25 mouse cellular contexts compared by ENCODE assay signal in the genomic region with DNA sequence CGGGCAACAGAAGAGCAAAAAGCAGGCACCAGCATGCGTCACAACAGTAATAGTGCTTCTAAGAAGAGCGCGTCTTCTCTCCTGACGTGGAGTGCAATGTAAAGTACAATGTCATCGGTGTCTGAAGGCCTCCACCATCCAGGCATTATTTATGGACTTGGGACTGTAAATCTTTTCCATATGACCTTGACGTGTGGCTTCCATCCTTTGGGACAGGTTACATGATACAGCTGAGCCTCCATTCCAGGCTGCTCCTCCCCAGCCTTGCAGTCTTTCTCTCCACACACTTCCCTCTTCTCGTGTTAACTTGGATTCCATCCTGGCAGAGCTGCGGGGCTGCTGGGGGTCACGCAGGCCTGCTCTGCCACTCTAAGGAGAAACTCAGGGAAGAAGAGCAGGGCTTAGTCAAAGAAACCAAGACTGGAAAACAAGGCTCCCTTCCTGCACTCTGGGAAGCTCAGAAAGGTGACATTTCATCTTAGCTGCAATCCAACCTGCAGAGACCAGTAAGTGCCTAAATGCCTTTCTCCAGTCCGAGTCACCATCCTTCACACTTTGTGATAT.
DNase-seq lines count a peak whose midpoint lies in the region; ATAC-seq lines count a peak whose summit lies in the region.
"Had no signal": no experiment of that assay in that cellular context is flagged by ENCODE, and none has a peak within 500 bp of the region (broad histone marks: within the 10 kb centered on the region; RNA-seq: fewer than 3 reads in every experiment).

No protein-coding gene starts in this region.

- H3K27me3 ChIP-seq in neural tube, embryonic 15.5 days (replicated peaks) = no peaks in the 10 kb centered on the region
- no peaks in the 10 kb centered on the region for H3K27me3 ChIP-seq in embryonic facial prominence, embryonic 14.5 days (replicated peaks; ENCODE audit: control insufficient read depth, insufficient read depth, low read length)
- H3K27me3 ChIP-seq: forebrain, embryonic 13.5 days; hindbrain, embryonic 13.5 days; intestine, embryonic 15.5 days had no signal

- H3K9me3 ChIP-seq in neural tube, embryonic 15.5 days (replicated peaks) = no peaks in the 10 kb centered on the region
- no peaks in the 10 kb centered on the region for H3K9me3 ChIP-seq in embryonic facial prominence, embryonic 14.5 days (ENCODE audit: control insufficient read depth, low read length)
- H3K9me3 ChIP-seq: forebrain, embryonic 13.5 days; hindbrain, embryonic 10.5 days; hindbrain, embryonic 13.5 days; intestine, embryonic 15.5 days had no signal

- no peak overlapping the region for H3K27ac ChIP-seq in neural tube, embryonic 15.5 days (replicated peaks)
- 0 out of 2 replicates have a peak overlapping the region, but pooled peaks have one; percentile 15 for H3K27ac ChIP-seq in embryonic facial prominence, embryonic 14.5 days (replicated peaks; ENCODE audit: low read depth, low read length)
- H3K27ac ChIP-seq: forebrain, embryonic 13.5 days; hindbrain, embryonic 10.5 days; hindbrain, embryonic 13.5 days; intestine, embryonic 15.5 days had no signal

- no peak overlapping the region for H3K4me2 ChIP-seq in neural tube, embryonic 15.5 days
- no peak overlapping the region for H3K4me2 ChIP-seq in embryonic facial prominence, embryonic 14.5 days (ENCODE audit: low read depth, low read length)
- H3K4me2 ChIP-seq: forebrain, embryonic 13.5 days; heart, embryonic 11.5 days; hindbrain, embryonic 13.5 days; intestine, embryonic 15.5 days had no signal

- no peaks in the 10 kb centered on the region for H3K36me3 ChIP-seq in neural tube, embryonic 15.5 days
- no peaks in the 10 kb centered on the region for H3K36me3 ChIP-seq in embryonic facial prominence, embryonic 14.5 days (ENCODE audit: control insufficient read depth, insufficient read depth, low read length)
- H3K36me3 ChIP-seq: hindbrain, embryonic 10.5 days; hindbrain, embryonic 13.5 days; intestine, embryonic 15.5 days had no signal

- H3K4me1 ChIP-seq in neural tube, embryonic 15.5 days = no peaks in the 10 kb centered on the region
- peaks cover 12% of the 10 kb centered on the region for H3K4me1 ChIP-seq in embryonic facial prominence, embryonic 14.5 days (ENCODE audit: control insufficient read depth, insufficient read depth, low read length)
- H3K4me1 ChIP-seq: forebrain, embryonic 13.5 days; hindbrain, embryonic 10.5 days; intestine, embryonic 15.5 days had no signal

- intact Hi-C loops in heart, postnatal 14 days (cut with DNase I) = loop anchor here (2.0 kb wide), 1 partner anchor 787 kb away; no protein-coding TSS in a partner anchor

- ATAC-seq in neural tube, embryonic 15.5 days (ENCODE audit: low FRiP score) = no peak
- no peak for ATAC-seq in embryonic facial prominence, embryonic 14.5 days (ENCODE audit: low read depth)
- no peak for ATAC-seq in CD4-positive, CD25-positive, alpha-beta regulatory T cell, adult 4 months
- ATAC-seq: forebrain, embryonic 13.5 days; forebrain, embryonic 16.5 days; hindbrain, embryonic 16.5 days; intestine, embryonic 15.5 days had no signal

- 75% methylated on average over 11 of the region's 11 CpGs for WGBS in neural tube, embryonic 15.5 days
- WGBS in embryonic facial prominence, embryonic 14.5 days = 47% methylated on average over 11 of the region's 11 CpGs

- H3K4me3 ChIP-seq in neural tube, embryonic 15.5 days (replicated peaks) = no peak overlapping the region
- H3K4me3 ChIP-seq in embryonic facial prominence, embryonic 14.5 days (ENCODE audit: low read depth, low read length) = no peak overlapping the region
- H3K4me3 ChIP-seq: erythroblast, embryonic 14.5 days; forebrain, embryonic 13.5 days; hindbrain, embryonic 10.5 days; hindbrain, embryonic 13.5 days; intestine, embryonic 15.5 days had no signal

- H3K9ac ChIP-seq in neural tube, embryonic 15.5 days (replicated peaks) = no peak overlapping the region
- H3K9ac ChIP-seq in embryonic facial prominence, embryonic 14.5 days (ENCODE audit: low read depth, low read length) = no peak overlapping the region
- H3K9ac ChIP-seq: forebrain, embryonic 13.5 days; hindbrain, embryonic 13.5 days; intestine, embryonic 15.5 days had no signal

- peak; percentile 72 for DNase-seq in heart, adult 11 months
- DNase-seq in heart, postnatal 14 days = no peak
- DNase-seq in neural tube, embryonic 10.5 days (ENCODE audit: extremely low spot score, low spot score) = peak; percentile 21
- DNase-seq in embryonic facial prominence, embryonic 14.5 days (ENCODE audit: low spot score) = peak; percentile 38
- no peak for DNase-seq in thymus, postnatal 14 days
- DNase-seq: adrenal gland, adult 2 months; adrenal gland, postnatal 14 days; B cell, adult 2 months; cerebellum, adult 11-12 months; cerebellum, adult 8-10 months; cerebellum, postnatal 10 days; cerebellum, postnatal 36 days; gastrocnemius, postnatal 10 days; gastrocnemius, postnatal 36 days; heart, postnatal 36 days had no signal

Comparison
In these comparisons a context has a peak if more than half of its experiments do, and no peak if none do; other contexts are left out.
1. DNase-seq: peak in heart, adult 11 months (single experiment), neural tube, embryonic 10.5 days (single experiment) and embryonic facial prominence, embryonic 14.5 days (single experiment); none in heart, postnatal 14 days (0 of 2) and thymus, postnatal 14 days (single experiment).